Mouse (Mus musculus): ENCODE results near the gene Rps26. TPM values are rescaled to one million over a fixed set of nuclear protein-coding genes. Genes with fewer than 3 reads are reported as not detected.
A peak's percentile ranks its signal among the peaks of the same experiment; 100 is the strongest.
"Not testable (repeated sequence)": the region's sequence is repeated elsewhere in the genome, so short reads cannot be mapped to it uniquely, and the experiment has no call there.

Gene Rps26
- polyA plus RNA-seq, 1 experiment from 2014 or later, result 711 TPM

DNA sequence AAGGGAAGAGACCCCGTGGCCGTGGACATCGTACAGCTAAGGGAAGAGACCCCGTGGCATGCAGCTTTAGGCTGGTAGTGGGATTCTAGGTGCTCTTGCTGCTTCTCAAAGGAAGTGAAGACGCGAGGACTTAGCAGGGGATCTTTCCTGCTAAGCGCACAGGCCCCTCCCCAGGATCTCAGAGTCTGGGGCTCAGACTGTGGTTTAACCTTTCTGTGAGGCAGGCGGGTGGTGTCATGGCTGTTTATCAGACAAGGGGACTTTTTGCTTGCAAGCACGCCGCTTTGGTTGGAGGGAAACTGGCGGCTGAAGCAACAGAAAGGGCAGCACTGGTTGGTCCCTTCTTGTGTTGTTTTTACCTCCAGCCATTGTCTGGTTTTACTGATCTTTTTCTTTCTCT is 10.5 kb upstream of the Rps26 start:
- H3K9ac ChIP-seq, result no peak overlapping the region
- no peak overlapping the region for H3K27ac ChIP-seq
- no peaks in the 10 kb centered on the region for H3K9me3 ChIP-seq
- ATAC-seq (ENCODE audit: borderline replicate concordance, extremely low read depth, low FRiP score, low TSS enrichment), result no peak
- peaks cover 4% of the 10 kb centered on the region; the same call in 1 of the 2 replicates for H3K4me1 ChIP-seq
- 30% methylated on average over 11 of the region's 11 CpGs for WGBS
- no peaks in the 10 kb centered on the region for H3K27me3 ChIP-seq
- no peak overlapping the region for H3K4me2 ChIP-seq
- no peaks in the 10 kb centered on the region for H3K36me3 ChIP-seq
- H3K4me3 ChIP-seq, result no peak overlapping the region

DNA sequence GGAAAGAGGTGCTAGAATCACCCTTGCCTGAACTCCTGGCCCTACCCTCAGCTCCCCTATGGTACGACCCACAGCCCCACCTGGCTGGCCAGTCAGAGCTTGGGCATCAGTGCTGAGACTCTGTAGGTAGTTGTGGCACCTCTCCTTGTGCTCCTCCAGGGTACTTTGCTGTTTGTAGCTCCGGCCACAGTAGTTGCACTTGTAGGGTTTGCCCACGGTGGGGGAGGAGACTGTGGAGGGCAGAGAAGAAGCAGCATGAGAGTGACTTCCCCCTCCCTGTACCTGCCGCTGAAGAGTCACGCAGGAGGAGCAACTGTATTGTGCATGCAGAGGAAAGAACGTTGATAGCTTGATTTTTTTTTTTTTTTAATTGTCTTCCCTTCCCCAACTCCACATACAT is 10.0 kb upstream of the Rps26 start:
- H3K4me2 ChIP-seq, result no peak overlapping the region
- 53% methylated on average over 6 of the region's 6 CpGs for WGBS
- no peaks in the 10 kb centered on the region for H3K4me1 ChIP-seq
- H3K27me3 ChIP-seq, result no peaks in the 10 kb centered on the region
- H3K9me3 ChIP-seq, result no peaks in the 10 kb centered on the region
- no peaks in the 10 kb centered on the region for H3K36me3 ChIP-seq
- H3K4me3 ChIP-seq, result no peak overlapping the region
- ATAC-seq (ENCODE audit: borderline replicate concordance, extremely low read depth, low FRiP score, low TSS enrichment), result no peak
- no peak overlapping the region for H3K9ac ChIP-seq
- no peak overlapping the region for H3K27ac ChIP-seq

DNA sequence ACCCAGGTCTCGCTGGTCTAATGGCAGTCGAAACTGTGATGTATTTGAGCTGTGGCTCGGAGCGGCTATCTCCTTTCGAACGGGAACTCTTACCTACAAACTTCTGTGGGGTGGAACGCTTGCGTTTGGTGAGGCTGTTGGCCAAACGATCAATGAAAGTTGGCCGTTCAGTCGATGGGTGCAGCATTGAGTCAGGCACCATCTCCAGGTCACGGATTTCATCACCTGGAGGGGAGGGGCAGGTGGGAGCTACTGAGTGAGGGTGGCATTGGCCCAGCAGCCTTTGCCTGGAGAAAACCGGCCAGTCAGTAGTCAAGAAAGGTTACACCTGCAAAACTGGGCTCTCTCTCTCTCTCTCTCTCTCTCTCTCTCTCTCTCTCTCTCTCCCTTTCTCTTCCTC is 9.2 kb upstream of the Rps26 start:
- ATAC-seq (ENCODE audit: borderline replicate concordance, extremely low read depth, low FRiP score, low TSS enrichment), result no peak
- Histone ChIP-seq H3K36me3 (no peaks in the 10 kb centered on the region), H3K4me3 (no peak overlapping the region), H3K27ac (no peak overlapping the region), H3K27me3 (no peaks in the 10 kb centered on the region), H3K9me3 (no peaks in the 10 kb centered on the region), H3K4me2 (no peak overlapping the region), H3K9ac (no peak overlapping the region), H3K4me1 (no peaks in the 10 kb centered on the region)
- 89% methylated on average over 13 of the region's 13 CpGs for WGBS

DNA sequence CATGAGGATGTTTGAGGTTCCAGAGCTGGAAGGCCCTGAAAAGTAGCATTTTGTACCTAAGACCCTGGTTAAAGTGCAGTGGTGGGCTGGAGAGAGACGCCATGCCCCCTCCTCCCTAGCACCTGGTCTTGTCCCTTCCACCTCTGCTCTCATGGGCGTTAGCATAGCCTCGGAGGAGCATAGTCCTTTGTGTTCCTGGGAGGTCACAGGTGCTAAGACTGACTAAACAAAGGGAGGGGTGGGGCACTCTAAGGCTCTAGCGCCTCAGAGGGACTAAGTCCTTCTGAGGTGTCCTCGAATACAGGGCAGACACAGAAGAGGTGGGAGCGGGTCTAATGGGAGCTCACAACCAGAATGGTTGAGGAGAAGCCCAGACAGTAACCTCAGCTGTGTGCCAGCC is 5.0 kb upstream of the Rps26 start:
- Histone ChIP-seq H3K9me3 (no peaks in the 10 kb centered on the region), H3K9ac (no peak overlapping the region), H3K27me3 (no peaks in the 10 kb centered on the region), H3K4me1 (no peaks in the 10 kb centered on the region), H3K4me2 (no peak overlapping the region), H3K4me3 (no peak overlapping the region), H3K36me3 (no peaks in the 10 kb centered on the region), H3K27ac (no peak overlapping the region)
- WGBS, result 12% methylated on average over 6 of the region's 6 CpGs
- ATAC-seq (ENCODE audit: borderline replicate concordance, extremely low read depth, low FRiP score, low TSS enrichment), result no peak

DNA sequence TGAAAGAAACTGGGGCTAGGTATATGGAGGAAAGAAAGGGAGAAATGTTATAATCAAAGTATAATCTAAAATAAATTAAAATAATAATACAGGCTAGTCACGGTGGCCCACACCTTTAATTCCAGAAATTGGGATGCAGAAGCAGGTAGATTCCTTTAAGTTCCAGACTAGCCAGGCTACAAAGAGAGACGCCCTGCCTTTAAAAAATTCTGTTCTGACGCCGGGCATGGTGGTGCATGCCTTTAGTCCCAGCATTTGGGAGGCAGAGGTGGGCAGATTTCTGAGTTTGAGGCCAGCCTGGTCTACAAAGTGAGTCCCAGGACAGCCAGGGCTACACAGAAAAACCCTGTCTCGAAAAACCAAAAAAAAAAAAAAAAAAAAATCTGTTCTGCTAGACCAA is 3.8 kb upstream of the Rps26 start:
- H3K9me3 ChIP-seq; H3K27me3 ChIP-seq; H3K9ac ChIP-seq; H3K4me2 ChIP-seq; H3K36me3 ChIP-seq; H3K4me1 ChIP-seq; ATAC-seq (ENCODE audit: borderline replicate concordance, extremely low read depth, low FRiP score, low TSS enrichment); H3K27ac ChIP-seq; H3K4me3 ChIP-seq: not testable (repeated sequence)
- WGBS, result 74% methylated on average over 5 of the region's 5 CpGs

DNA sequence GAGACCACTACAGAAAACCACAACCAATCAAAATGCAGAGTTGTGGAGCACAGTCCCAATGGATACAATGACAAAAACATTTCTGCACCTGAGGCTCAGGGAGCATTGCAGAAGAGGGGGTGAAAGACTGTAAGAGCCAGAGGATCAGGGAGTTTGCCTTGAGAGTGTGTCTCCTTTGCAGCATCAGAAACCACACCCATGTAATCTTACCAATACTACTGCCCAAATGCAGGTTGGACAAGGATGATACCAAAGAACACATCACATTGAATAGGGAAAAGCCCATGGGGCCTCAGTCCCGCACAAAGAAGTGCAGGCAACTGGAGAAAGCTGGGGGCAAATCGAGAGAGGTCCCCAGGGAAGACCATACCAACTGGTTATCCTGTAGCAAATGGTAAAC is 3.2 kb upstream of the Rps26 start:
- no peak overlapping the region for H3K4me3 ChIP-seq
- no peak overlapping the region for H3K4me2 ChIP-seq
- ATAC-seq (ENCODE audit: borderline replicate concordance, extremely low read depth, low FRiP score, low TSS enrichment), result no peak
- H3K27ac ChIP-seq, result no peak overlapping the region
- H3K27me3 ChIP-seq, result no peaks in the 10 kb centered on the region
- no peak overlapping the region for H3K9ac ChIP-seq
- H3K36me3 ChIP-seq, result peaks cover 5% of the 10 kb centered on the region
- H3K4me1 ChIP-seq, result peaks cover 7% of the 10 kb centered on the region; the same call in 1 of the 2 replicates
- no peaks in the 10 kb centered on the region for H3K9me3 ChIP-seq
- 72% methylated on average over 2 of the region's 2 CpGs for WGBS

DNA sequence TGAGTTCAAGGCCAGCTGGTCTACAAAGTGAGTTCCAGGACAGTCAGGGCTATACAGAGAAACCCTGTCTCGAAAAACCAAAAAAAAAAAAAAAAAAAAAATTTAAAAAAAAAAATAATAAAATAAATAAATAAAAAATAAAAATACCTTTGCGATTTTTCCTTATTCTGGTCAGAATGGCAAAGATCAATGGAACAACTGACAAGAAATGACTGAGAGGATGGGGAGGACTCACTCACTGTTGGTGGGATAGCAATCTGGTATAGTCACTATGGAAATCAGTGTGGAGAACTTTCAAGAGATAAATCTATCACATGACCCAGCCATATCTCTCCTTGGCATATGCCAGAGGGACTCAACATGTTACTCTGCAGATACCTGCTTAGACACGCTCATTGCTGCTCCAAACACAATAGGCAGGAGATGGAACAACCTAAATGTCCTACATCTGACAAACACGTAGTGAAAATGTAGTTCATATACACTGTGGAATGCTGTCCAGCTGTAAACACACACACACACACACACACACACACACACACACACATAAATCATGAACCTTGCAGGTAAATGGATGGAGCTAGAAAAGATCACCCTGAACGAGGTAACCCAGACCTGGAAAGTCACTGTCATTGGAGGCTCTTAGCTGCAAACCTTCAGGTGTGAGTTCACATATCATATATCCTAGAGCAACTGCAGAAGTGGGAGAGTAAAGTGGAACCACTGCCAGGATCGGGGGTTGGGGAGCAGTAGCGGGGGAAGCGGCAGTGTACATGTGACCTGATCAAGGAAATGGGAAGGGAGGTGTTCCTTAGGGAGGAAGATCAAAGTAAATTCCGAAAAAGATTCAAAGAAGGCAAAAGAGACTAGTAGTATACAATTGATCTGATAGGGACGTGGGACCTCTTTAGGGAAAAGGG is 1.1 kb upstream of the Rps26 start:
- Histone ChIP-seq H3K4me3 (no peak overlapping the region), H3K9ac (no peak overlapping the region), H3K27me3 (no peaks in the 10 kb centered on the region), H3K9me3 (no peaks in the 10 kb centered on the region), H3K27ac (no peak overlapping the region), H3K4me1 (peaks cover 7% of the 10 kb centered on the region; the same call in 1 of the 2 replicates), H3K4me2 (no peak overlapping the region), H3K36me3 (peaks cover 21% of the 10 kb centered on the region)
- WGBS, result 76% methylated on average over 10 of the region's 10 CpGs
- no peak for ATAC-seq (ENCODE audit: borderline replicate concordance, extremely low read depth, low FRiP score, low TSS enrichment)

DNA sequence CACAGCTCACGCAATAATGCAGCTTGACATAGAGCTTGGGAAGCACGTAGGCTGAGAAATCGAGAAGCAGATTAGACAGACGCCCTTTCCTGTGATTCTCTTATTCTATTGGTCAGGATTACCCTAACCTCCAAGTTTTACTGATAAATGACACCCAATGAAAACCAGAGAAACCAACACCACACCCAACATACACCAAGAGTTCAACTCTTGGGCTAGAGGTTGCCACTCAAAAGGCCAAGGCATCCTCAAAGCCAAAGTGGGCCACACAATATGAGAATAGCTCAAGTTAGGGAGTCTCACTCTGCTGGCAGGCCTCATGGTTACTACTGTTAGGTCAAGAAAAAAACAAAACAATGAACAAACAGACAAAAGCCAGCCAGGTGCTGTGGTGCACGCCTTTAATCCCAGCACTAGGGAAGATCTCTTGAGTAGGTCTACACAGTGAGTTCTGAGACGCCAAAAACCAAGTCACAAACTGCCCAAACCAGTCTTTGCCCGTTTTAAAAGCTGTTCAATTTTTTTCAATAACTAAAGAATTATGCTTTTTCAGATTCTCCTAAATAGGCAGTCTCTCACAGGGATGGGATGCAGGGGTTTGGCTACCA is 1.2 kb downstream of the Rps26 start:
- peak overlapping the region; percentile 96 for H3K9ac ChIP-seq
- peak overlapping the region; percentile 77 for H3K4me2 ChIP-seq
- H3K27me3 ChIP-seq, result no peaks in the 10 kb centered on the region
- peaks cover 7% of the 10 kb centered on the region; the same call in 1 of the 2 replicates for H3K4me1 ChIP-seq
- no peaks in the 10 kb centered on the region for H3K9me3 ChIP-seq
- peak overlapping the region; percentile 89 for H3K4me3 ChIP-seq
- ATAC-seq (ENCODE audit: borderline replicate concordance, extremely low read depth, low FRiP score, low TSS enrichment), result no peak
- H3K27ac ChIP-seq, result 0 out of 2 replicates have a peak overlapping the region, but pooled peaks have one; percentile 84
- peaks cover 24% of the 10 kb centered on the region for H3K36me3 ChIP-seq
- WGBS, result 34% methylated on average over 7 of the region's 7 CpGs

DNA sequence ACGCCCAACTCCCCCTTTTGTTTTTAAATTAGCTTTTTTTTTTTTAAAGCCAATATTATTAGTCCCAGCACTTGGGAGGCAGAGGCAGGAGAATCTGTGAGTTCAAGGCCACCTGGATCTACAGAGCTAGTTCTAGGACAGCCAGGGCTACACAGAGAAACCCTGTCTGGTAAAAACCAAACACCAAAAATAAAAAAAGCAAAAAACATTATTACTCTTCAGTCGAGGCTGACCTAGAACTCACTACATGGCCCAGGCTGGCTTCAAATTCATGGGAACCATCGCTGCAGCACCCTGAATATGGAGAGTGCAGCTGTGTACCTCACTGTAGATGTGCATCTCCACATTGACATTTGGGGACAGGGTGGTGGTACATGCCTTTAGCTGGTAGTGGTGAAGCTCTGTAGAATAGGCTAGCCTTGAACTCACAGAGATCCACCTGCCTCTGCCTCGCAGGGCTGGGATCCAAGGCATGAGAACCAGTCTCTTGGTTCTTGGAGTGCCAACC is 3.4 kb downstream of the Rps26 start:
- 77% methylated on average over 4 of the region's 4 CpGs for WGBS
- H3K4me3 ChIP-seq, H3K4me1 ChIP-seq: not testable (repeated sequence)

DNA sequence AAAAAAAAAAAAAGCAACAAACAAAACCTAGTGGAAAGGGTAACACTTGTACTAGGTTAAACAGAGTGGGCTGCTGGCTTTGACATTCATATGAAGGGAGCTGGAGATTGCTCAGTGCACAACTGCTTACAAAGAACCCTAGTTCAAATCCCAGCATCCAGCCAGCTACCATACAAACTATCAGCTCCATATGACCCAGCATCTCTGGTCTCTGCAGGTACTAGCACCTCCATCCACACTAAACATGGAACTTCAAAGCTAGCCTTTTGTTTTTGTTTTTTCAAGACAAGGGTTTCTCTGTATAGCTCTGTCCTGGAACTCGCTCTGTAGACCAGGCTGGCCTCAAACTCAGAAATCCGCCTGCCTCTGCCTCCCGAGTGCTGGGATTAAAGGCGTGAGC is 3.8 kb downstream of the Rps26 start:
- Histone ChIP-seq H3K36me3 (peaks cover 24% of the 10 kb centered on the region), H3K27ac (no peak overlapping the region), H3K9me3 (no peaks in the 10 kb centered on the region), H3K4me2 (no peak overlapping the region), H3K4me3 (no peak overlapping the region), H3K4me1 (peaks cover 7% of the 10 kb centered on the region; the same call in 1 of the 2 replicates), H3K9ac (no peak overlapping the region), H3K27me3 (no peaks in the 10 kb centered on the region)
- no peak for ATAC-seq (ENCODE audit: borderline replicate concordance, extremely low read depth, low FRiP score, low TSS enrichment)
- 91% methylated on average over 4 of the region's 4 CpGs for WGBS

More for the DNA sequence above, 3.4 kb downstream of the Rps26 start:
- H3K9ac ChIP-seq; H3K27me3 ChIP-seq; H3K27ac ChIP-seq; H3K9me3 ChIP-seq; H3K4me2 ChIP-seq; ATAC-seq (ENCODE audit: borderline replicate concordance, extremely low read depth, low FRiP score, low TSS enrichment): not testable (repeated sequence)
- peaks cover 24% of the 10 kb centered on the region for H3K36me3 ChIP-seq

DNA sequence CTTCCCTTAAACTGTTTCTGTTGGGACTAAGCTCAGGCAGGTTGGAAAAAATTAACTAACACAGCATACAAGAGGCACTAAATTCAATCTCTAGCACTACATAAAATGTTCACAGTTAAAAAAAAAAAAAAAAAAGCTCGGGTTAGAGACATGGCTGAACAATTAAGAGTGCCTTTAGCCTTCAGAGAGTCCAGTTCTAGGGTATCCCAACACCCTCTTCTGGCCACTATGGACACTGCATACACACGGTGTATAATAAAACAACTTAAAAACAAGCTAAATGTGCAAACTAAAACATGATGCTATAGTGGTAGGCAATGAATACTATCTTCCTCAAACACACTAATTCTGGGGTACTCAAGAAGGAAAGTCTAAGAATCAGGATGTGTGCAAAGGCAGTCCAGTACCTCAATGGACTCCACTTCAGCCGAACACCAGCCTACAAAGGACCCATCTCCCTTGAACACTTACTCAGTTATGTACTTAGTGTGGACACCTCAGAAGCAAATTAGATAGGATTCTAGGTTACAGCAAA is 4.5 kb downstream of the Rps26 start:
- Histone ChIP-seq H3K9ac (no peak overlapping the region), H3K4me3 (no peak overlapping the region), H3K4me2 (no peak overlapping the region), H3K27me3 (no peaks in the 10 kb centered on the region), H3K36me3 (peaks cover 24% of the 10 kb centered on the region), H3K9me3 (no peaks in the 10 kb centered on the region), H3K27ac (no peak overlapping the region), H3K4me1 (peaks cover 7% of the 10 kb centered on the region; the same call in 1 of the 2 replicates)
- 69% methylated on average over 3 of the region's 3 CpGs for WGBS
- ATAC-seq (ENCODE audit: borderline replicate concordance, extremely low read depth, low FRiP score, low TSS enrichment), result no peak

DNA sequence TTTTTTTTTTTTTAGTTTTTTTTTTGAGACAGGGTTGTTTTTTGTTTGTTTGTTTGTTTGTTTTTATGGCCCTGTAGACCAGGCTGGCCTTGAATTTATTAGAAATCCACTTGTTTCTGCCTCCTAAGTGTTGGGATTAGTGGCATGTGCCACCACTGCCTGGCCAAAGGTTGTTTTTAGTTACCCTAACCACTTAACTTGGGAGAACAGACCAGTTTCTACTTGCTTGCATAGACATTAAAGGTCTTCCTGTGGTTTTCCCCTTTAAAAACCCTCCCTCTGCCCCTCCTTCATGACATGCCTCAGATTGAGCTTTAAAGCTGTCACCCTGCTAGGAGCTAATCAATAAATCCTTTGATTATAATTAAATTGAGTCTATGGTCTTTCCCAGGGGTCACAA is 6.3 kb downstream of the Rps26 start:
- H3K9ac ChIP-seq, result no peak overlapping the region
- H3K9me3 ChIP-seq, result no peaks in the 10 kb centered on the region
- ATAC-seq (ENCODE audit: borderline replicate concordance, extremely low read depth, low FRiP score, low TSS enrichment), result no peak
- H3K4me2 ChIP-seq, result no peak overlapping the region
- 0 out of 2 replicates have a peak, but pooled peaks cover 4% of the 10 kb centered on the region for H3K4me1 ChIP-seq
- no peak overlapping the region for H3K4me3 ChIP-seq
- no peaks in the 10 kb centered on the region for H3K27me3 ChIP-seq
- peaks cover 24% of the 10 kb centered on the region for H3K36me3 ChIP-seq
- no peak overlapping the region for H3K27ac ChIP-seq

All from lung, embryonic 15.5 days (tissue).